Mouse (Mus musculus) frontal cortex, postnatal 14 days (tissue): Measurements from ENCODE around the gene Nudt22.
"Not testable (repeated sequence)": the region's sequence is repeated elsewhere in the genome, so short reads cannot be mapped to it uniquely, and the experiment has no call there.

ENCODE experiments used
- DNase-seq, 2 experiments: peaks; one replicate each; pipeline ENCODE4 v3.0.0; 2022; ENCODE audit warnings: low spot score in 2 of 2

Nudt22 gene

DNA sequence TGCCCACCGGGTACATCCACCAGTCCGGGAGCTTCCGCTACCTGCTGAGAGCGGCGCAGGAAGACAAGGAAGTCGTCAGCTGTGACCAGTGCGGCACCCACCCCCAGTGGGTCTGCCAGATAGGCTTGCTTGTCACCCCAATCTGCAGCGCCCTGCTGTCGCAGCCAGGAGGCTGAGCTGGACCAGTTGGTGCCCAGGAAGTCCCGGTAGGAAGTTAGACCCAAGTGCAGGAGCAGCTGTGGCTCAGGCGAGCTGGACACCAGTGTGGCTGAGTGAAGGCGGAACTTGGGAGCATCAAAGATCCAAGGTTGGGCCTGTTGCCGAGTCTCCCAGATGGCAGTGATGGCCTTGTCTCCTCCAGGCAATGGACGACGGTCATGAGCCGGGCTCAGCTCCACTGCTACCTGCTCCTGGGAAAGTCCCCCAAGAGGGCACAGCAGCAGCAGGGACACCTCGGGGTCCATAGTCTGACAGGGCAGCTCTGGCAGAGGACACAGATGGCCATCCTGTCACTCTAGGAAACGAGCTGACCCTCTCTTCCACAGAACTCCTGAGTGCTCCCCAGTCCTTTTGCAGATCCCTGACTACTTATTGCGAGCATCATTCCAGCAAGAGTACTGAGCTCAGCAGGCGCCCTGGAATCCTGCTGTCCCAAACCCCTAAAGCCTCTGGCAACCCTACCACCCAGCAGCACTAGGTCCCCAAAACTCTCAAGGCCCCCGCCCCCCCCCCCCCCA lies 494 bp downstream of the Nudt22 start:
- DNase-seq = no peak

DNA sequence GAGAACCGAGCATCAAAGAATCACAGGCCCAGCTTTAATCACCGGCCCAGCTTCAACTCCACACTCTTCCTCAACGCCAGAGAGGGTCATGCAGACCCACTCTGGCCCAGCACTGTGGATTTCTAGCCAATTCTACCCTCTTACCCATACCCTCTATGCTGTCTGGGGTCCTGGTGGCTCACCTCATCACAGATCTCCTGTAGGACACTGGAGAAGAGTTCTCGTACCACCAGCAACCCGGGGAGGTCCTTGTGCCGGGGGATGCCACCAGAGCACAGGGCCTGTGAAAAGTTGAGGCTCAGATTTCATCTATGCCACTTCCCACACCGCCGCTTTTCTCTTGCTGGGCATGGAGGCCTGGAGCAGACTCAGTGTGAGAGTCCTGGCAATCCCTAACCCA lies 1.4 kb downstream of the Nudt22 start:
- DNase-seq = no peak

DNA sequence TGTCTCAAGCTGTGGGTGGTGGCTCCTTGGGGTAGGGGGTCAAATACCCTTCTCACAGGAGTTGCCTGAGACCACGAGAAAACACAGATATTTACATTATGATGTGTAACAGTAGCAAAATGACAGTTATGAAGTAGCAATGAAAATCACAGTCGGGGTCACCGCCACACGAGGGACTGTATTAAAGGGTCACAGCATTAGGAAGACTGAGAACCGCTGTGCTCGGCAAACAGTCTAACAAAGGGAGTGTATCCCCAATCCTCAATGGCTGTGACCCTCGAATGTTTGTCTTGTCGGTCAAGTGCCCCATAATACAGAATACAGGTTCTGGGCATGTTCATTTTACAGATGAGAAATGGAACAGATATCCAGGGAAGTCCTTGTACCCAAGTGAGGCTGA lies 1.9 kb downstream of the Nudt22 start:
- DNase-seq = no peak

DNA sequence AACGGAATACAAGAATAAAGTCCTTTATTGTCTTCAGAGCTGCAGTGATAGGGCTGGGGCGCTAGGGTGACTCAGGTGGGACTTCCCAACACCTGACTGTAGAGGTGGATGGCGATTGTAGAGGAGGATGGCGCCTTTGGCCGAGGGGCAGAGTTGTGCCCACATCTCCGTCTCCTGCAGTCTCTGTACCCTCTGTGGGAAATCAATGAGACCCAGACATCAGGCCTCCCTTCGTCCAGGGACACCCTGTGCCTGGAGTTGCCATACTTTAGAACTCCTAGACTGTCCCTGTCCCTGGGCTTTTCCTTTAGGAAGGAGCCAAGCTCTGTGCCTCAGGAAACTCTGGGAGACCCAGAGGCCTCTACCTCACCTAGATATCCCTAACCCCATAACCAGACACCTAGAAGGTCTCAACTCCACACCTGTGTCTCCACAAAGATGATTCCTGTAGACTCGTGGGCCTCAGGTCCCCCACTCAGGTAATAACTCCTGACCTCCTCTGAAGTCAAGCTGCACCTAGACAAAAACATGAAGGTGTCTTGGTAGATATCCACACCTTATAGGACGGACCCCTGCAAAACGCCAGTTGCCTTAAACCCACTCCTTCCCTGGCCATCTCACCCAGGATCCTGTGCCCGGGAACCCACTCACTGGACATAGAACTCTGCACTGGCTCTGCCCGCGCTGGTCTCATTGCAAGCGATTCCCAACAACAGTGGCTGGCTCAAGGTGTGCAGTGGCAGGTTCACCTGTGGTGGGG lies 2.7 kb downstream of the Nudt22 start:
- no peak for DNase-seq

DNA sequence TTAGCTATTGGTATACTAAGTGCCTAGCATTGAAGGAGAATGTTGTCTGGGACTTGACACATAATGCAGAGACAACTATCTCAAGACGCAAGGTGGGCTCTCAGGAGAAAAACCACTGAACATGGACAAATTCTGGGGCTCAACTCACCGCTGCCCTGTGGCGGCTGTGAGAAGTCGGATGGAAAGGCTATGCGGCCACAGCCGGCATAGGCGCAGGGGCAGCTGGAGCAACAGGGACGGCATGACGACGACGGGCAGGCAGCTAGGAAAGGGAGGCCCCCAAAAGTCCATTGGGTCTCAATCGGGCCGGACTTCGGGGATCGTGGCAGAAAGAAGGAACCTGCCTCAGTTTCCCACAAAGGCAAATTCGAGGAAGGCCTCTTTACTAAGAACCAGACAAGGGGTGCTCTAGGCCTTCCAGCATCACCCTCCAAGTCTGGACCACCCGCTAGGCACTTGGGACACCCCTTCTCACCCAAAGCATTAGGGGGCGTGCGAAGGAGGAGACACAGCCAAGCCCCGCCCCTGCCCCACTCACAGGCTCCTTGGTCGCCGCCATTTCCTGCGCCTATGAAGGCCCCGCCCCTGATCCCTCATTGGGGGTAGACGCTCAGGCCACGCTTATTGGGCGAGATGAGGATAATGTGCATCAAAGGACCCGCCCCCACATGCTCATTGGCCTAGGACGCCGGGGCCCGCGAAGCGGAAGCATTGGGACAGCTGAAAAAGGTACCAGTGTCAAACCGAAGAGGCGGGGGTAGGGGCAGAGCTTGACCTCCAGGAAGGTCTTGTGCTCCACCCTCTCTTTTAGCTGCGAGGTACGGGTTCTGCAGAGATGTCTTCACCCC lies 3.7 kb downstream of the Nudt22 start, which contains the start of gene Dnajc4:
TSS of gene Dnajc4 (minus strand) at position 562 of the 848 bp plus-strand sequence.
- peak; percentile 93 to 94 for DNase-seq

DNA sequence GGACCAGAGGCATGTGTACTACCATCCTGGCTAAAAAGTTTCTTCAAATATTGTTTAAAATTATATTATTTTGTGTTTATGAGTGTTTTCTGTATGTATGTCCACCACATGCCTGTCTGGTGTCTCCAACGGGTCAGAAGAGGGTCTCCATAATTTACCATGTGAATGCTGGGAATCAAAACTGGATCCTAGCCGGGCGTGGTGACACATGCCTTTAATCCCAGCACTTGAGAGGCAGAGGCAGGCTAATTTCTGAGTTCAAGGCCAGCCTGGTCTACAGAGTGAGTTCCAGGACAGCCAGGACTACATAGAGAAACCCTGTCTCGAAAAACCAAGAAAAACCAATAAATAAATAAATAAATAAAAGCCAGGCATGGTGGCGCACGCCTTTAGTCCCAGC lies 4.8 kb downstream of the Nudt22 start:
- DNase-seq = not testable (repeated sequence)

DNA sequence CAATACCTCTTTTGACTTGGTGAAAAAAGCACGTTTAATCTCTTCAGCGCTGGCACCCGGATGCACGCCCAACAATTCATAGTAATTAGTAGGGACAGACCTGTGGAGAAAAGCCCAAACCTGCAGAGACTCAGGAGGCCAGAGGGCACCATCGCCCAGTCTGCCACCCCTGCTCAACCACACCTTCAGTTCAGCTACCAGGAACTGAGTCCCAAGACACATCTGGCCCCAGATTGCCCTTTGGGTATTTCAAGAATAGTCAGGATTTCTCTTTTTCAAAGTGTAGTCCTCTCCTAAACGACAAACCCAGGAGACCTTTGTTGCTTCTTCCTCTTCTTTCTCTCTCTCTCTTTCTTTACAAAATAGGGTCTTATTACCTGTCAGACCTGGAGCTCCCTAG lies 5.2 kb downstream of the Nudt22 start:
- no peak for DNase-seq

DNA sequence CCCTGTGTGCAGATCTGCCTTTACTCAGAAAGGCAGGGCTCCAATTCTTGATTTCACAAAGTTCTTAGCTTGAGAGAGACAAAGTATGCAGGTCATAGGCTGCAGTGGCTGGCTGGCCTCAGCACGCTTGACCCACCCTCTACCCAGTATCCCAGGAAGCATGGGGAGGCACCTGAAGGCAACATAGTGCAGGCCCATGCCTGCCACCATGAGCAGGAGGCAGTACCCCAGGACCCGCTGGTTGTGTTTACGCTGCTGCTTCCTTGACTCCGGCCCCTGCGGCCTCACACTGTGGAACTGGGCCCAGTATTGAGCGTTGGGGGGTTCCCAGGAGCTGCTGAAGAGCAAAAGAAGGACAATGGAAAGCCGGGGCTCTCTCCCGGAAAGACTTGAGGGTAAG lies 6.7 kb downstream of the Nudt22 start:
- DNase-seq = no peak

DNA sequence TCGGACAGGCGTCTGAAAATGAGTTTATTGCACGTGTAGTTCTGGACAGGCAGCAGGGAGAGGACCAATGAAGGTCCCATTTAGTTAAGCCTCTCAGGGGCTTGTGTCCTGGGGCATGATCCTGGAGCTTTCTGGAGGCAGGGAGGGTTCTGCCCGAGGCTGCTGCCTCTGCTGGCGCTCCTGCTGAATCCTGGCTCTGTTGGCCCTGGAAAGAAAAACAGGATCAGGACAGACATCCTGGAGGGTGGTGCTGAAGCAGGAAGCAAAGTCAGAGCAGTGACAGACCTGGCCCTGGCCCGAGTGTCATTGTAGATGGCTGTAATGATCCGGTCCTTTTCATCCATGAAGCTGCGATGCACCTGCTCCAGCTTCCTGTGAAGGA lies 8.0 kb downstream of the Nudt22 start:
- DNase-seq = no peak

DNA sequence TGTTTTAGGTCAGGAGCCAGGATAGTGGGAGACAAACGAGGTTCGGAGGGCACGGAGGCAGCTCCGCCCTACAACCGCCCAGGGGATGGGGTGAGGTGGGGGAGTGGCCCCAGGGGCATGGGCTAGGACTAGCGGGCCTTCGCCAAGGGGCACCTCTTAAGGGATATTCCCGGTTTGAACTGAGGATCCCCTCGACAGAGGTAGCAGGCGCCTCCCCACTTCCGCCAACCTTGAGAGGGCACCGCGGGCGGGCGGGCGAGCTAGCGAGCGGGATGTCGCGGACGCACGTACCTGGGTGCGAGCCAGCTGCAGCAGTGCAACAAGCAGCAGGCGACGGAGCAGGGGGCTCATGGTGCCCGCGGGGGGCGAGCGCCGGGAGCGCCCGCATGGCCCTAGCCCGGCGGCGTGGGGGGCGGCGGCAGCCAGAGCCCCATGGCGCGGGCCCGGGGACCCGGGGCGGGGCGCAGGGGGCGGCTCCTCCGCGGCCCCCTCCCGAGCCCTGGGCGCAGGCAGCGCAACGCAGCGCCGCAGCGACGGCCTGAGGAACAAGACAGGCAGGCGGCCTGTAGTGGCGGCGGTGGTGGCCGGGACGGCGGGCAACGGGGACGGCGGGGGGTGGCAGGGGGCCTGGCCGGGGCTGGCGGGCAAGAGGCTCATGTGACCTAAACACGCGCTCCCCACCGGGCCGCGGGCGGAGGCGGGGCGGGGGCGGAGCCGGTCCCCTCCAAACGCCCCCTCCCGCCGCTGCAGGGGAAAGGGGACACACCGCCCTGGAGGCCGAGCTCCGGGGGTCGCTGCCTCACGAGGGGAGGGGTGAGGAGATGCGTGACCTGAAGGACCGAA lies 8.6 kb downstream of the Nudt22 start, which contains the start of gene Vegfb:
TSS of gene Vegfb (minus strand) at position 591 of the 843 bp plus-strand sequence.
- DNase-seq = peak in 1 of 2 experiments; percentile 51

DNA sequence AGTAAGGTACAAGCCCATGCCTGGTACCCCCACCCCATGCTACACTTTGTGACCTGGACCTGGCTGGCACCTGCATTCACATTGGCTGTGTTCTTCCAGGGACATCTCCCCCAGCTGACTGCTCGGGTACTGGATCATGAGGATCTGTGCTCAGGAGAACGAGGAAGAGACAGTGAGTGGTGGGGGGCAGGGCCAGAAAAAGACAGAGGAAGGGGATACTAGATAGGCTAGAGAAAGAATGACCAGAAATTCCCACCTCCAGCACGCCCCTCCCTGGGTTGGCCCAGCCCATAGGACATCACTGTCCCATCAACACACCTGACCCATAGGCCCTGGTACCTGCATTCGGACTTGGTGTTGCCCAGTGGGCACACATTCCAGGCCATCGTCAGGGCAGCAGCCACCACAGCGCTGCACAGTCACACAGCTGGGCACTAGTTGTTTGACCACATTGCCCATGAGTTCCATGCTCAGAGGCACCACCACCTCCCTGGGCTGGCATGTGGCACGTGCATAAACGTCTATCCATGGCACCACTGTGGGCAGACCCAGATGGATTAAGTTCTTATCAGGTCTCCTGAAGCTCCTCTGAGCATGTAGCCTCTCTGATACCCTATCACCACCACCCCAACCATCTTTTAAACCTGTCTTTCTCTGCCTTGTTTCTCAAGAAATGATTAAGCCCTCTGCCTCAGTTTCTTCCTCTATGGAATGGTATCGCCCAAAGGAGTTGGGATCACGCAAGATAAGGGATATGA lies 9.8 kb downstream of the Nudt22 start:
- DNase-seq = no peak

DNA sequence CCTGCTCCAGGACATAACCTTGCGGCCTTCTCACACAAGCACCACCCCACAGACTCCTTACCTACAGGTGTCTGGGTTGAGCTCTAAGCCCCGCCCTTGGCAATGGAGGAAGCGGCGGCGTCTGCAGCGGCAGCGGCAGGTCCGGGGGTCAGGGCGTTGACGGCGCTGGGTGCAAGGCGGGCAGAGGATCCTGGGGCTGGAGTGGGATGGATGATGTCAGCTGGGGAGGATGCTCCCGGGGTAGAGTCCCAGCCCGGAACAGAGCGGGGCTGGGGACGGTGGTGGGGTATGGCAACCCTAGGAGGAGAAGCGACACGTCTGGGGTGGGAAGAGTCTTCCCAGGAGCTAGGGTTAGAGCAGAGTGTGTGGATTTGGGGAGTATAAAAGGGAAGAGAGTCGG lies 10.6 kb downstream of the Nudt22 start:
- DNase-seq = no peak

DNA sequence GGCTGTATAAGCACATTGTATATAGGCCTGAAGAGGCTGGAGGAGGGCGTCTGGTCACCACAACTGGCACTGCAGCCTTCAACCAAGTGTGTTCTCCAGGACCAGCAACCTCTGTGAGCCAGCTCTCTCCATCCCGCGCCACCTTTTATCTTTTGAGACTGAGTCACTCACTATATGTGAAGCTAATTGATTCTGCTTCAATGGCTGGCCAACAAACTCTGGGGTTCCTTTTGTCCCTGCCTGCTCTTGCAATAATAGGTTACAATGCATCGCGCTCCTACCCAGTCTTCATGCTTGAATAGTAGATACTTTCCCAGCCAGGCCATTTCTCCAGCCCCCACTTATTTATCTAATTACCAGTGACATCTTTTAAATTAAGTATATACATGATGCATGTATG lies 12.3 kb downstream of the Nudt22 start:
- no peak for DNase-seq

DNA sequence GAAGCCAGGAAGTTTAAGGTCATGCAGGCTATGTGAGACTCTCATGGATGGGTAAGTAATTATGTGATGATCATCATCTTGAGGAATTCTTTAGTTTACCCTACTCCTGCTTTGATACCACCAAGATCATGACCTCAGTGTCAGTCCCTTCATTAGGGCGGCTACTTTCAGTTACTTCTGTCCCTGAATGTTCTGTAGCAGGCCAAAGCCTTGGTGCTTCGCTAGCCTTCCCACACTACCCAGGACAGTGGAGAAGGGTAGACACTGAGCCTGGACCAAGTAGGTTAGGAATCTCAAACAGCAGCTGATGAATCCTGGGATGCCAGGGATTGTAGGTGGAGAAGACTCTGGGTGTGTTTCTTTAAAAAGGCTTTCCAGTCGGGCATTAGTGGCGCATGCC lies 14.5 kb downstream of the Nudt22 start:
- no peak for DNase-seq

DNA sequence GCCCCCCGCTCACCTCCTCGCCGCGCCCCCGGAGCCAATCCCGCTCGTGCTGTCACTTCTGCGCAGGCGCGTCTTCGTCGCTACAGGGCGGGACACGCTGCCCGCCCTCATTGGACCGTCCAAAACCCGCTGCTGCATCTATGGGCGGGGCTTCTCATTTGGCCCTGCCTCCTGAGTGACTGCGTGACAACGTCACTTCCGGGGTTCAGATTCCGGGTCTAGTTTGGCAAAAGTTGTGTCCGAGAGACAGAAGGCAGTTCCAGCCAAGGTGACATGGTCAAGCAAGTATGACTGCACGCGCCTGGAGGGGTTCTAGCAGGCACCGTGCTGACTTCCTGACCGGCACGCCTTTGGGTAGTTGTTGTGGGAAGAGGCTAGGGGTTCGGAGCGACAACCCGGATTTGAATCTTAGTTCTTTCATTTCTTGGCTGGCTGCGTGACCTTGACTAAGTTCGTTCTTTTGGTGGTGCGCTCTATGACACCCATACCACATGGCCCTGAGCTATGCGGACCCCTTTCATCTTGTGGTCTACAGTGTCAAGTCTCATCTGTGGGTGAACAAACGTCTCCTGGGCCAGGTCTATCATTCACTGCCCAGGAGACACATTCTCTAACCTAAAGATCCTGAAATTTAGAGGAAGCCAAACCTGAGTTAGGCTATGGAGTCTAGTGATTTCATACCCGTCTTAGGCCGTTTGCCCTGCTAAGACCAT lies 15.4 kb downstream of the Nudt22 start, which contains the start of gene Fkbp2:
TSS of gene Fkbp2 (minus strand) at position 121 of the 713 bp plus-strand sequence.
- peak; percentile 98 for DNase-seq

DNA sequence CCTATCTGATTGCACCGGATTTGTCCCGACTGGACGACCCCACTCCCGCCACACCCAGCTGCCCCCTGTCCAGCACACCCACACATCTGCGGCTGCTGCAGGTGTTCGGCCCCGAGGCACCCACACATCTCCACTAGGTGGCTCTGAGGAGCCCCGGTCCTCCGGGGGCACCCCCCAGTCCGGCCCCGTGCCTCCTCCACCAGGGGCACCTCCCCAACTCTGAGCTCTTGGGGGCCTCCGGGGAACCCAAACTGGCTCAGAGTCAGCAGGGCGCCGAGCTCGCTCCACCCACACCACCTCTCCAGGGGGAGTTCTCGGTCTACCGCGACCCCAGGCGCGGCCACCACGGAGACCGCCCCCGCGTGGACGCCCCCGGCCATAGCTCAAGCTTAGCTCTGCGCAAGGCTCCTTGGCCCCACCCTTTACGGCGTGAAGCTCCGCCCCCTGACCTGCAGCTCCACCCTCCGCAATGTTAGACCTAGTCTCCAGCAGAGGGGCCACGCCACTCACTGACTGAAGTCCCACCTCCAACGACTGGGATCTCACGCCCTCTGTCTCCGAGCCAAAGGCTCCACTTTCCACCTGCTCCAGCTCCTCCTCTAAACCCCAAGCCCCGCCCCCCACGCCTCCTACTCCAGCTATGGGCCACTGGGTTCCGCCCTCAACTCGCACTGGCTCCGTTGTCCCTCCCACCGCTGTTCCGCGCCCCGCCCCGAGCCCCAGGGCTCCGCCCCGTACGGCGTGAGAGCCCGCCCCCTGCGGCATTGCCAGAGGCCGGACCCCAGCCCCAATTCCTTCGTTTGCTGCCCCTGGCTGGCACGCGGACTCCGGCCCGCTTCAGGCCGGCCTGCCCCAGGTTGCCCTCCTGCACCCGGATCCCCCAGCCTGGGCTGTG lies 16.2 kb downstream of the Nudt22 start:
- DNase-seq = peak; percentile 99

DNA sequence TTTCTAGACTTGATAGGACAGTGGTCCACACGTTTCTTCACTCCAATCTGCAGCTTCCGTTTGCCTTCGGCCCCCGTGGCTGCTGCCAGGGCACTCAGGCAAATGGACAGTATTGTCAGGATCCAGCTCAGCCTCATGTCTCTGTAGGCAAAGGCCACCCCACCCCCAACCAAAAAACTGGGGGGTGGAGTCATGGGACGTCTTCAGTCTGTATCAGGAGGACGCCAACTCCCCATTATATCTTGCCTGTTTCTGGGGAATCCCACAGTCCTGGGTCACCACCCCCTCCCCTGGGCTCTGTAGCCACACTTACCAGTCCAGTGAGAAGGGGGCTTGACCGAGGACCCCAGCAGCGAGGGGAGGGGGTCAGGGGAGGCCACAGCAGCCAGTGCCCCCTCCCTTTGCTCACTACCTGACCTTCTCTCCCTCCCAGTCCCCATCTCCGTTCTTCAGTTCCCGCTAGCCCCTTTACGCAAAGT lies 16.9 kb downstream of the Nudt22 start:
- peak; percentile 57 to 60 for DNase-seq

DNA sequence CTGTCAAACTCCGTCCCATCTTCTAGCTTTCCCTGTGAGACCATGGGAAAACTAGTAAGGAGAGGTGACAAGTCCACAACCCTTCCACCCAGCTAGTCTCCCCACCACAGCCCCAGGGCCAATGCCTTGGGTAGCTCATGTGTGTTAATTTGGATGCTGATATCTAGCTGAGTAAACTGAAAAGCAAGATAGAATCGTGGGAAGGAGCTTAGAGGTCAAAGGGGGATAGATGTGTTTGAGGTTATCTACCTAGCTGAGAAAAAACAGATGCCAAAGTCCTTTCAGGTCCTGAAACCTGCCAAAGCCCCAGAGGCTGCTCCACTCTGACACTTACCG lies 17.3 kb downstream of the Nudt22 start:
- no peak for DNase-seq
